Mouse (Mus musculus) liver, embryonic 14.5 days (tissue): ENCODE results near the gene Atg101. TPM values are rescaled to one million over a fixed set of nuclear protein-coding genes. Genes with fewer than 3 reads are reported as not detected.

Experiments
- ATAC-seq: fragments of 200-750 bp; cut with Nextera tagmentation; 2 replicates; pipeline ENCODE4 v1.8.0; 2017; ENCODE audit warnings: moderate number of reproducible peaks, mild to moderate bottlenecking, moderate library complexity; ENCODE audit not compliant: insufficient read depth
- DNase-seq, 3 experiments: peaks; one replicate each; pipeline ENCODE4 v3.0.0-alpha.2; 2012 to 2013; ENCODE audit warnings: low read depth in 3 of 3, low spot score in 3 of 3
- H3K27ac ChIP-seq: fragments of 300-500 bp; sonication (generic); 2 replicates; pipeline ENCODE4 v1.5.1; 2014; ENCODE audit warnings: moderate library complexity, mild to moderate bottlenecking, control low read depth, inconsistent platforms
- H3K27me3 ChIP-seq: fragments of 300-500 bp; sonication (generic); 2 replicates; pipeline ENCODE4 v1.6.1; 2014; ENCODE audit warnings: mild to moderate bottlenecking, low read length, moderate library complexity; ENCODE audit not compliant: control insufficient read depth, insufficient read depth
- H3K36me3 ChIP-seq: fragments of 300-500 bp; sonication (generic); replicated peaks from 2 replicates; pipeline ENCODE4 v1.6.1; 2014; ENCODE audit warnings: low read depth; ENCODE audit not compliant: control insufficient read depth, insufficient read depth
- H3K4me1 ChIP-seq, 2 experiments: fragments of 200-500 bp in 1 of 2; fragments of 300-500 bp in 1 of 2; sonication (generic) in 1 of 2; replicated peaks; 2 replicates each; pipeline ENCODE4 v1.6.1; 2012 to 2014; ENCODE audit warnings: antibody characterized with exemption in 1 of 2, inconsistent platforms in 1 of 2, low read length in 1 of 2; ENCODE audit not compliant: control insufficient read depth in 2 of 2, insufficient read depth in 2 of 2
- H3K4me2 ChIP-seq: fragments of 300-500 bp; sonication (generic); 2 replicates; pipeline ENCODE4 v1.6.1; 2014; ENCODE audit warnings: low read depth, mild to moderate bottlenecking, control low read depth, moderate library complexity
- H3K4me3 ChIP-seq, 2 experiments: fragments of 200-500 bp in 1 of 2; fragments of 300-500 bp in 1 of 2; sonication (generic) in 1 of 2; 2 replicates each; pipeline ENCODE4 v1.5.1; 2012 to 2014; ENCODE audit warnings: low read depth in 2 of 2, low read length in 2 of 2, mild to moderate bottlenecking in 2 of 2, control low read depth in 1 of 2, inconsistent platforms in 1 of 2, moderate library complexity in 1 of 2; ENCODE audit not compliant: insufficient read depth in 1 of 2
- H3K9ac ChIP-seq: fragments of 300-500 bp; sonication (generic); replicated peaks from 2 replicates; pipeline ENCODE4 v1.6.1; 2014; ENCODE audit warnings: mild to moderate bottlenecking, control low read depth, moderate library complexity
- H3K9me3 ChIP-seq: fragments of 300-500 bp; sonication (generic); 2 replicates; pipeline ENCODE4 v1.6.1; 2016; ENCODE audit warnings: low read length, mixed read lengths; ENCODE audit not compliant: control insufficient read depth
- CTCF ChIP-seq: IDR thresholded peaks from 2 replicates; pipeline ENCODE4 v1.5.1; 2016; ENCODE audit warnings: antibody characterized with exemption, low read depth, control low read depth
- EP300 ChIP-seq: IDR thresholded peaks from 2 replicates; pipeline ENCODE4 v1.6.1; 2016; ENCODE audit warnings: antibody characterized with exemption, low read depth
- WGBS: fragments of 180-500 bp; shearing (Covaris S2); extraction: QIAGEN DNeasy Blood & Tissue Kit; methylation state at CpG from one replicate; pipeline ENCODE4 v1.1.7; 2014; ENCODE audit not compliant: insufficient replicate concordance; 5-methylcytosine and 5-hydroxymethylcytosine counted together
- polyA plus RNA-seq, 2 experiments: library from polyadenylated mRNA; depleted of rRNA in 1 of 2; stranded (reverse) in 1 of 2; unstranded in 1 of 2; fragments of >200 nt; fragmentation: Nextera tagmentation in 1 of 2; extraction: Ambion mirVana in 1 of 2; gene quantifications; 2 replicates each; pipeline versions ENCODE4 v1.2.1 to v1.2.3; 2012 to 2014

Atg101 gene
- polyA plus RNA-seq, 2 experiments, result 17.2 to 23.7 TPM

GRCm38 (mm10) chr15:101333648-101334047, 49.6 kb downstream of the Atg101 start:
- DNase-seq (no peak), ATAC-seq (no peak)
- TF ChIP-seq EP300 (no peak), CTCF (no peak)
- H3K4me1 ChIP-seq, result peaks cover 0 to 2% of the 10 kb centered on the region in 2 experiments; a peak in 2 of 4 replicates
- 14% methylated on average over 4 of the region's 4 CpGs for WGBS
- H3K4me3 ChIP-seq, result no peak overlapping the region
- H3K9ac ChIP-seq, result no peak overlapping the region
- H3K36me3 ChIP-seq, result no peaks in the 10 kb centered on the region
- no peaks in the 10 kb centered on the region; the same call in 1 of the 2 replicates for H3K27me3 ChIP-seq
- no peak overlapping the region for H3K4me2 ChIP-seq
- H3K9me3 ChIP-seq, result no peaks in the 10 kb centered on the region
- H3K27ac ChIP-seq, result no peak overlapping the region

GRCm38 (mm10) chr15:101336474-101337174, 52.6 kb downstream of the Atg101 start:
- DNase-seq (no peak), ATAC-seq (peak; percentile 35; the same call in 1 of the 2 replicates)
- TF ChIP-seq EP300 (no peak), CTCF (no peak)
- Histone ChIP-seq H3K4me2 (no peak overlapping the region), H3K27ac (no peak overlapping the region), H3K36me3 (no peaks in the 10 kb centered on the region), H3K9ac (no peak overlapping the region), H3K4me1 (peaks cover 0 to 2% of the 10 kb centered on the region in 2 experiments; a peak in 2 of 4 replicates), H3K9me3 (no peaks in the 10 kb centered on the region), H3K4me3 (no peak overlapping the region), H3K27me3 (no peaks in the 10 kb centered on the region; the same call in 1 of the 2 replicates)
- 8% methylated on average over 24 of the region's 24 CpGs for WGBS

GRCm38 (mm10) chr15:101338359-101338758, 54.3 kb downstream of the Atg101 start:
- 75% methylated on average over 4 of the region's 4 CpGs for WGBS
- Histone ChIP-seq H3K9ac (no peak overlapping the region), H3K4me1 (peaks cover 0 to 2% of the 10 kb centered on the region in 2 experiments; a peak in 2 of 4 replicates), H3K36me3 (no peaks in the 10 kb centered on the region), H3K9me3 (no peaks in the 10 kb centered on the region), H3K27ac (no peak overlapping the region), H3K4me3 (no peak overlapping the region), H3K4me2 (no peak overlapping the region), H3K27me3 (no peaks in the 10 kb centered on the region)
- ATAC-seq (no peak), DNase-seq (no peak)
- TF ChIP-seq CTCF, result no peak
- no peak for TF ChIP-seq EP300

GRCm38 (mm10) chr15:101339537-101339936, 55.5 kb downstream of the Atg101 start:
- no peak overlapping the region for H3K4me2 ChIP-seq
- no peak overlapping the region for H3K9ac ChIP-seq
- no peak overlapping the region for H3K4me3 ChIP-seq
- TF ChIP-seq CTCF (peak; percentile 90), EP300 (no peak)
- peaks cover 0 to 2% of the 10 kb centered on the region in 2 experiments; a peak in 2 of 4 replicates for H3K4me1 ChIP-seq
- peak in 2 of 3 experiments; percentile 35 to 36 for DNase-seq
- WGBS, result 0% methylated on average over 2 of the region's 2 CpGs
- H3K9me3 ChIP-seq, result no peaks in the 10 kb centered on the region
- H3K27me3 ChIP-seq, result no peaks in the 10 kb centered on the region
- no peaks in the 10 kb centered on the region for H3K36me3 ChIP-seq
- no peak for ATAC-seq
- H3K27ac ChIP-seq, result no peak overlapping the region

Other genes starting within 250 kb of the Atg101 start
- gene Gm47841, start 236.9 kb upstream of the Atg101 start, polyA plus RNA-seq (2012; rRNA removed), result not detected in 2 replicates
- gene Gm47841, start 236.9 kb upstream of the Atg101 start, polyA plus RNA-seq (2014; fragmentation: Nextera tagmentation; extraction: Ambion mirVana), result not detected in 2 replicates
- 1.0 and 1.2 TPM in 2 replicates for gene Fignl2, start 205.7 kb upstream of the Atg101 start, polyA plus RNA-seq (2012; rRNA removed)
- gene Fignl2, start 205.7 kb upstream of the Atg101 start, polyA plus RNA-seq (2014; fragmentation: Nextera tagmentation; extraction: Ambion mirVana), result 0.14 and 0.28 TPM in 2 replicates
- not detected in 2 replicates for gene Ankrd33, start 168.5 kb upstream of the Atg101 start, polyA plus RNA-seq (2012; rRNA removed)
- not detected in 2 replicates for gene Ankrd33, start 168.5 kb upstream of the Atg101 start, polyA plus RNA-seq (2014; fragmentation: Nextera tagmentation; extraction: Ambion mirVana)
- gene Acvrl1, start 155.8 kb upstream of the Atg101 start, polyA plus RNA-seq (2012; rRNA removed), result 1.1 TPM in 2 replicates
- gene Acvrl1, start 155.8 kb upstream of the Atg101 start, polyA plus RNA-seq (2014; fragmentation: Nextera tagmentation; extraction: Ambion mirVana), result 0.71 and 1.3 TPM in 2 replicates
- gene Acvr1b, start 110.2 kb upstream of the Atg101 start, polyA plus RNA-seq (2012; rRNA removed), result 3.2 and 3.4 TPM in 2 replicates
- gene Acvr1b, start 110.2 kb upstream of the Atg101 start, polyA plus RNA-seq (2014; fragmentation: Nextera tagmentation; extraction: Ambion mirVana), result 1.3 and 2.0 TPM in 2 replicates
- 0.50 and 0.73 TPM in 2 replicates for gene Grasp, start 60.1 kb upstream of the Atg101 start, polyA plus RNA-seq (2012; rRNA removed)
- 0.13 and 0.27 TPM in 2 replicates for gene Grasp, start 60.1 kb upstream of the Atg101 start, polyA plus RNA-seq (2014; fragmentation: Nextera tagmentation; extraction: Ambion mirVana)
- gene Nr4a1, start 30.0 kb upstream of the Atg101 start, polyA plus RNA-seq (2012; rRNA removed), result 0.42 and 0.48 TPM in 2 replicates
- 0.19 and 0.23 TPM in 2 replicates for gene Nr4a1, start 30.0 kb upstream of the Atg101 start, polyA plus RNA-seq (2014; fragmentation: Nextera tagmentation; extraction: Ambion mirVana)
- gene 6030408B16Rik, start 8.9 kb downstream of the Atg101 start, polyA plus RNA-seq (2012; rRNA removed), result 0.10 and 0.11 TPM in 2 replicates
- 0.18 and 0.35 TPM in 2 replicates for gene 6030408B16Rik, start 8.9 kb downstream of the Atg101 start, polyA plus RNA-seq (2014; fragmentation: Nextera tagmentation; extraction: Ambion mirVana)
- gene Krt80, start 85.9 kb downstream of the Atg101 start, polyA plus RNA-seq (2012; rRNA removed), result 0.15 and 0.19 TPM in 2 replicates
- gene Krt80, start 85.9 kb downstream of the Atg101 start, polyA plus RNA-seq (2014; fragmentation: Nextera tagmentation; extraction: Ambion mirVana), result 0.27 TPM in 2 replicates
- gene Krt7, start 126.8 kb downstream of the Atg101 start, polyA plus RNA-seq (2012; rRNA removed), result 0.82 and 0.85 TPM in 2 replicates
- 1.5 TPM in 2 replicates for gene Krt7, start 126.8 kb downstream of the Atg101 start, polyA plus RNA-seq (2014; fragmentation: Nextera tagmentation; extraction: Ambion mirVana)
- not detected in 2 replicates for gene Krt87, start 154.5 kb downstream of the Atg101 start, polyA plus RNA-seq (2012; rRNA removed)
- gene Krt87, start 154.5 kb downstream of the Atg101 start, polyA plus RNA-seq (2014; fragmentation: Nextera tagmentation; extraction: Ambion mirVana), result not detected in 2 replicates
- gene Krt88, start 163.5 kb downstream of the Atg101 start, polyA plus RNA-seq (2012; rRNA removed), result not detected in 2 replicates
- not detected in 2 replicates for gene Krt88, start 163.5 kb downstream of the Atg101 start, polyA plus RNA-seq (2014; fragmentation: Nextera tagmentation; extraction: Ambion mirVana)
- not detected in 2 replicates for gene Krt81, start 179.5 kb downstream of the Atg101 start, polyA plus RNA-seq (2012; rRNA removed)
- not detected in 2 replicates for gene Krt81, start 179.5 kb downstream of the Atg101 start, polyA plus RNA-seq (2014; fragmentation: Nextera tagmentation; extraction: Ambion mirVana)
- not detected in 2 replicates for gene Krt86, start 189.2 kb downstream of the Atg101 start, polyA plus RNA-seq (2012; rRNA removed)
- not detected in 2 replicates for gene Krt86, start 189.2 kb downstream of the Atg101 start, polyA plus RNA-seq (2014; fragmentation: Nextera tagmentation; extraction: Ambion mirVana)
- gene Krt83, start 207.2 kb downstream of the Atg101 start, polyA plus RNA-seq (2012; rRNA removed), result 0.03 TPM in 1 of 2 replicates, not detected in the other
- 0.30 TPM in 1 of 2 replicates, not detected in the other for gene Krt83, start 207.2 kb downstream of the Atg101 start, polyA plus RNA-seq (2014; fragmentation: Nextera tagmentation; extraction: Ambion mirVana)
- not detected in 2 replicates for gene Gm49425, start 233.0 kb downstream of the Atg101 start, polyA plus RNA-seq (2012; rRNA removed)
- not detected in 2 replicates for gene Gm49425, start 233.0 kb downstream of the Atg101 start, polyA plus RNA-seq (2014; fragmentation: Nextera tagmentation; extraction: Ambion mirVana)
- gene Krt84, start 248.5 kb downstream of the Atg101 start, polyA plus RNA-seq (2012; rRNA removed), result not detected in 2 replicates
- gene Krt84, start 248.5 kb downstream of the Atg101 start, polyA plus RNA-seq (2014; fragmentation: Nextera tagmentation; extraction: Ambion mirVana), result not detected in 2 replicates